Mouse (Mus musculus): ENCODE measurements around the gene Sspo.

- TF ChIP-seq ZNF384 (IDR thresholded peaks at IDR 0.05; ENCODE audit: low read depth, low read length): no peak
- TF ChIP-seq MAFK (IDR thresholded peaks at IDR 0.05; ENCODE audit: insufficient read depth, low read depth, low read length): no peak
These were observed 63.8 kb downstream of the Sspo start for GRCm38 (mm10) chr6:48511861-48512260.

Data from ES-E14 (cell line).